Mouse (Mus musculus) neural tube, embryonic 13.5 days (tissue): ENCODE measurements at regions not wholly inside any gene's neighbourhood (a gene's known extent, or its start where the extent isn't known, plus 50 kb on each side); places are given as distances from the start of the nearest gene placed in this dataset.

Source experiments
- ATAC-seq: fragments of 200-750 bp; cut with Nextera tagmentation; 2 replicates; pipeline ENCODE4 v1.8.0; 2017; ENCODE audit warnings: low read depth, mild to moderate bottlenecking, moderate TSS enrichment, moderate library complexity
- H3K27ac ChIP-seq: fragments of 300-500 bp; sonication (generic); replicated peaks from 2 replicates; pipeline ENCODE4 v1.5.1; 2015; ENCODE audit warnings: moderate library complexity, mild to moderate bottlenecking, inconsistent platforms
- H3K27me3 ChIP-seq: fragments of 300-500 bp; sonication (generic); 2 replicates; pipeline ENCODE4 v1.6.1; 2015; ENCODE audit warnings: mild to moderate bottlenecking, inconsistent platforms
- H3K36me3 ChIP-seq: fragments of 300-500 bp; sonication (generic); 2 replicates; pipeline ENCODE4 v1.6.1; 2015; ENCODE audit warnings: mild to moderate bottlenecking, inconsistent platforms
- H3K4me1 ChIP-seq: fragments of 300-500 bp; sonication (generic); replicated peaks from 2 replicates; pipeline ENCODE4 v1.6.1; 2015; ENCODE audit warnings: inconsistent platforms
- H3K4me2 ChIP-seq: fragments of 300-500 bp; sonication (generic); 2 replicates; pipeline ENCODE4 v1.6.1; 2015; ENCODE audit warnings: inconsistent platforms, mild to moderate bottlenecking, moderate library complexity
- H3K4me3 ChIP-seq: fragments of 300-500 bp; sonication (generic); 2 replicates; pipeline ENCODE4 v1.5.1; 2015; ENCODE audit warnings: mild to moderate bottlenecking, inconsistent platforms
- H3K9ac ChIP-seq: fragments of 300-500 bp; sonication (generic); 2 replicates; pipeline ENCODE4 v1.6.1; 2015; ENCODE audit warnings: moderate library complexity, mild to moderate bottlenecking, inconsistent platforms
- H3K9me3 ChIP-seq: fragments of 300-500 bp; sonication (generic); 2 replicates; pipeline ENCODE4 v1.6.1; 2016; ENCODE audit warnings: inconsistent platforms
- WGBS: fragments of 180-500 bp; shearing (Covaris S2); methylation state at CpG from one replicate; pipeline ENCODE4 v1.1.7; 2015; 5-methylcytosine and 5-hydroxymethylcytosine counted together

DNA sequence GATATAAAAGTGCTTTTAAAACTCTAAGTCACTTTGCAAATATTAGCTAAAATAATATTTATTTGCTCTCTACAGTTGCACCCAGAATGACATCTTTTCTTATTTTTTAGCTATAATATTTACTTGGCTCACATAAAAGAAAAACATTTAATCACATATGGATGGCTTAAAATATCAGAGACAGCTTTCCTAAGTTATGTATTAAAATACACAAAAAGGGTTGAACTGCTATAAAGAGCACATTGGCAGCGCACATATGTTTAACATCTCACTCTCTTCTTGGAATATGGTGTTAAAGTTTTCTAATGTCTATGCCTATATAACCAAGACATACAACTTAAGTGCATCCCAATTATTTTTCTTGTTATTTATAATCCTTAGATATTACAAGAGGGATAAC lies 348.0 kb upstream of the Thbs1 start:
- Histone ChIP-seq H3K27ac (no peak overlapping the region), H3K9me3 (no peaks in the 10 kb centered on the region), H3K27me3 (no peaks in the 10 kb centered on the region), H3K36me3 (no peaks in the 10 kb centered on the region), H3K9ac (no peak overlapping the region), H3K4me2 (no peak overlapping the region), H3K4me1 (no peaks in the 10 kb centered on the region), H3K4me3 (no peak overlapping the region)
- no peak for ATAC-seq
- WGBS: 93% methylated on average over 1 of the region's 1 CpGs

DNA sequence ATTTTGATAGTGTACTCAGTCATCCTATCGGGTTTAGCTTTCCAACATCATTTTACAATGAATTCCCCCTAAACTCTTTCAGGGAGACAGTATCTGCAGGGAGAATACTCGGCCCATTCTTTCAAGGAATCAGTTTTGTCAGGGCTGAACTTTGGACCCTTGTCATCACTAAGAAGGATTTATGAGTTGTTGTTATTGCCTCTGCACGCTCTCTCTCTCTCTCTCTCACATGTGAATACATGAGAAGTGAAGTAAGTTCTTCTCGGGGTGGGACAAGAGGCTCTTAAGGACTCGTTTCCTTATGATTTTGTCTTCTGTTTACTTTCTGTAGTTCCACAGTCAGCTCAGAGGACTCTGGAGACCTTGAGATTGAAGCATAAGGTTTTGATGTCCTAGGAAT lies 346.1 kb upstream of the Thbs1 start:
- no peaks in the 10 kb centered on the region for H3K9me3 ChIP-seq
- no peaks in the 10 kb centered on the region for H3K36me3 ChIP-seq
- no peaks in the 10 kb centered on the region for H3K4me1 ChIP-seq
- no peak overlapping the region for H3K4me2 ChIP-seq
- H3K4me3 ChIP-seq: no peak overlapping the region
- no peak overlapping the region for H3K9ac ChIP-seq
- 79% methylated on average over 5 of the region's 5 CpGs for WGBS
- ATAC-seq: no peak
- no peak overlapping the region for H3K27ac ChIP-seq
- H3K27me3 ChIP-seq: no peaks in the 10 kb centered on the region

DNA sequence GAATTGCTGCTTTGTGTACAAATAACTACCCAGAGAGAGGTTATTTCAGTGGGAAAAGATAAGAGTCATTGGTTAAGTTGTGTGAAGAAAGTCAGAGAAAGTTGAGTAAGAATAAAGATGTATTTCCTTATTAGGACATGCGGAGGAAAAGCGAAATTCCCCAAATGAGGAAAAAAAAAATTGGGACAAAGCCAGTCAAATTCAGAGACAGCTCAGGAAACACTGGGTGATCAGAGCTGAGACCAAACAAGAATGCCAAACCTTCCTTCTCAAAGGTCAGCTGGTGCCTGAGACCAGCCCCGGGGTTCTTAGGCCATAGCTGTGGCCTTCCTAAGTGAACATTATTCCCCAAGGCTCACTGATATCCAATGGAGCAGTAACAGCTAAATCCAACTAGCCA lies 345.2 kb upstream of the Thbs1 start:
- H3K4me2 ChIP-seq: no peak overlapping the region
- H3K27me3 ChIP-seq: no peaks in the 10 kb centered on the region
- no peak overlapping the region for H3K4me3 ChIP-seq
- H3K9me3 ChIP-seq: no peaks in the 10 kb centered on the region
- H3K4me1 ChIP-seq: no peaks in the 10 kb centered on the region
- H3K36me3 ChIP-seq: no peaks in the 10 kb centered on the region
- ATAC-seq: no peak
- WGBS: 90% methylated on average over 3 of the region's 3 CpGs
- no peak overlapping the region for H3K27ac ChIP-seq
- H3K9ac ChIP-seq: no peak overlapping the region

DNA sequence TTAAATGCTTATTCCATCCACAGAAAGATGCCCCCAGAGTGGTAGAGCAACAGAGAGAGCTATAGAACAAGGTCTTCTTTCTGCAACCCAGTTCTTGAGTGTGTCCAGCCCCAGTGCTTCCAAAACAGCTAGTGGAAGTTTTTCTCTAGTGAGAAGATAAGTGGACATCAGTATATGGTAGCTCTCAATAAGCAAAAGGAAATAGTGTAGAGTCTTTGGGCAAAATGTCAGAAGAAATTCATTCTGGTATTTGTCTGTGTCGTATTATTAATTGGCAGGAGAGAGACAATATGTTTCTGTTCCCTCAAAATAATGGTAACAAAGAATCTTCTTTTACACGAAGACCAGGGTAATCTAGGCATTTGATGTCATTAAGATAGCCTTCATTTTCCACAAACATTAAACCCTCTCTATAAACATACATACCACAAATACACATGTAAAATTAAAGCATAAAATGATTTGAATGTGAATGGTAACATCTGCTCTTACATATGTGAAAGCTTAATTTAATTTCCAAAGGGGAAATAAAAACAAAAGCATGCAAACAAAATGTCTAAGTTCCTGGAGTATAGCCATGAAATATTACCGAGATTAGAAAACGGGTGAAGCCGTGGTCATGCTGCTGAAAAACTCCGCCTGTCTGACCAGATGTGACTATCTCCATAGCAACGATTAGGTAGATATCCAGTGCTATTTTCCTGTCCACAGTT lies 342.1 kb upstream of the Thbs1 start:
- Histone ChIP-seq H3K4me1 (no peaks in the 10 kb centered on the region), H3K4me3 (no peak overlapping the region), H3K27ac (no peak overlapping the region), H3K36me3 (no peaks in the 10 kb centered on the region), H3K4me2 (no peak overlapping the region), H3K9ac (no peak overlapping the region), H3K9me3 (no peaks in the 10 kb centered on the region), H3K27me3 (no peaks in the 10 kb centered on the region)
- 53% methylated on average over 7 of the region's 7 CpGs for WGBS
- ATAC-seq: no peak

DNA sequence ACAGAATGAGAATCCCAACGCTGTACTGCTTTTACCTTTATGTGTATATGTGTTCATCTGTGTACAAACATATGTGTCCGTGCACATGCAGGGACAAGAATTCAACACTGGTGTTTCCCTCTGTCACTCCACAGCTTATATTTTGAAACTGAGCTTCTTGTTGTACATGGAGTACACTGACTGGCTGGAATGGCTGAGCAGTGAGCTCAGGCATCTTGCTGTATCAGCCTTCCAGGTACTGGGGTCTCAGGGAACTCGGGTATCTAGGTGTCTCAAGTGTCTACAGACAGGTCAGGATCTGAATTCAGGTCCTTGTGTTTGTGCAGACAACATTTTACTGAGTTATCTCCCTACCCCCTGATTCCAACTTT lies 341.6 kb upstream of the Thbs1 start:
- no peaks in the 10 kb centered on the region for H3K4me1 ChIP-seq
- no peak overlapping the region for H3K4me2 ChIP-seq
- no peak for ATAC-seq
- no peak overlapping the region for H3K27ac ChIP-seq
- no peaks in the 10 kb centered on the region for H3K9me3 ChIP-seq
- H3K27me3 ChIP-seq: no peaks in the 10 kb centered on the region
- WGBS: 81% methylated on average over 3 of the region's 3 CpGs
- H3K36me3 ChIP-seq: no peaks in the 10 kb centered on the region
- H3K4me3 ChIP-seq: no peak overlapping the region
- no peak overlapping the region for H3K9ac ChIP-seq

DNA sequence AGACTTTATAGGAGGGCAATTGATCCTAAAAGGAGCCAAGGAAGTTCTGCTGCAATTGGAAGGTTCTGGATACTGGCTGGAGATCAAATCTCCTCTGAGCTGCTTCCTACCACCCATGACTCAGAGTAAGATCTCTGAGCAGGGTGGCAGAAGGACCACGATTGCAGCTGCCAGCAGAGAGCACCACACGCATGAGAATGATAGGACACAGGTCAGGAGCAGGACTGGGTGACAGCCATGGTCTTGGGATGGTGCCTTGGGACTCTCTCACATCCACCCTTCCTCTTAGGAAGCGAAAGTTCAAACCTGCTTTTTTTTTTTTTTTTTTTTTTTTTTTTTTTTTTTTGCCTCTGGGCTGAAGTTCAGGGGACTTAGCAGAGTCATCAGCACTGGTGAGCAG lies 331.4 kb upstream of the Thbs1 start:
- Histone ChIP-seq H3K9me3 (no peaks in the 10 kb centered on the region), H3K27me3 (no peaks in the 10 kb centered on the region), H3K4me2 (no peak overlapping the region), H3K4me3 (no peak overlapping the region), H3K36me3 (no peaks in the 10 kb centered on the region), H3K9ac (no peak overlapping the region), H3K27ac (no peak overlapping the region), H3K4me1 (no peaks in the 10 kb centered on the region)
- ATAC-seq: no peak
- WGBS: 88% methylated on average over 3 of the region's 3 CpGs

DNA sequence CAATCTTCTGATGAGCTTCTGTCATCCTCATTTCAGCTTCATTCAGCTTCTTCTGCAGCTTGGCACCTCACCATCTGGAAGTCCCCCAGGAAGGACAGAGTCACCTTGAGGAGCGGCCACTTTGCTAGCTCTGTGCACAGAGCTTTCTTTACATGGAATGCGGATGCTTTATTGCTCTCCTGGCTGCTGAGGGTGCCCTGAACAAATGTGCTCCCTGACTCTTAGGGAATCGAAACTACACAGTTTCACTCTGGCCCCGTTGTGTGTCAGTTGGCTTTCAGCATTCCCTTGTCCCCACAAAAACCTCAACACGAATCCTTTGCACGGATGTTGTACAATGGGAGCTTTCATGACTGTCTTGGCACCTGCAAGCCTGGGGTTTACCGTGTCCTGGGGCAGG lies 330.9 kb upstream of the Thbs1 start:
- H3K27me3 ChIP-seq: no peaks in the 10 kb centered on the region
- no peak for ATAC-seq
- no peak overlapping the region for H3K4me2 ChIP-seq
- no peak overlapping the region for H3K27ac ChIP-seq
- 82% methylated on average over 7 of the region's 7 CpGs for WGBS
- no peak overlapping the region for H3K4me3 ChIP-seq
- no peaks in the 10 kb centered on the region for H3K4me1 ChIP-seq
- H3K9me3 ChIP-seq: no peaks in the 10 kb centered on the region
- no peak overlapping the region for H3K9ac ChIP-seq
- H3K36me3 ChIP-seq: no peaks in the 10 kb centered on the region

DNA sequence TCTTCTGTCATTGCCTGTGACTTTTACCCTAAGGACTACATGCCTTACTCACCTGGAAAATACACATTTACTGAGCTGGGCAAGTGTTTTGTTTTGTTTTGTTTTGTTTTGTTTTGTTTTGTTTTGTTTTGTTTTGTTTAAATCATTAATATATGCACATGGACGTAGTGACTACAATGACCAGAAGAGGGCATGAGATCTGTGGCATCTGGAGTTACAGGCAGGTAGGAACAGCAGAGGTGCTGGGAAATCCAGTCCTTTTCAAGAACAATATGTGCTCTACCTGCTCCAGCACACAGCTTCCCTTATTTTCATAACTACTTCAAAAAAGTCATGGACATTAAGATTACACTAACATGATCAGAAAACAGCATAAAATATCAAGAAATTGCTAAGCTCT lies 324.4 kb upstream of the Thbs1 start:
- no peaks in the 10 kb centered on the region for H3K9me3 ChIP-seq
- no peaks in the 10 kb centered on the region for H3K4me1 ChIP-seq
- H3K36me3 ChIP-seq: no peaks in the 10 kb centered on the region
- H3K27ac ChIP-seq: no peak overlapping the region
- H3K27me3 ChIP-seq: no peaks in the 10 kb centered on the region
- no peak overlapping the region for H3K4me2 ChIP-seq
- H3K4me3 ChIP-seq: no peak overlapping the region
- WGBS: 64% methylated on average over 1 of the region's 1 CpGs
- H3K9ac ChIP-seq: no peak overlapping the region
- no peak for ATAC-seq

DNA sequence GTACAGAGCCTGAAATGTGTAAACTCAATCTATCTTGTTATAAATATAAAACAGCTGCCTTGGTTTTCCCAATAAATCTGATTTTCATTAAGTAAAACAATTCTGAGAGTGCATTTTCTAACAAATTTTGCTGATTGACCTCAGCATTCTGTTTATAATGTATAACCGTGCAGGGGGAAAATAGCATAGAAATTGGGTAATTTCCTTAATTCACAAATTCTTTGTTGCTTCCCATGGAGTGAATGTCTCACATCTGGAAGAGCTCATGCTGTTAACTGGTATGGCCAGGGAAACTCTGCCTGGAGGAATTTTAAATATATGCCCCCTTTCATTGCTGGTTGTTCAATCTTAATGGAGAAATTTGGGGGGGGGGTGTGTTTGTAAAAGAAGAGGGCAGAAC lies 317.4 kb upstream of the Thbs1 start:
- H3K4me3 ChIP-seq: no peak overlapping the region
- no peaks in the 10 kb centered on the region for H3K36me3 ChIP-seq
- no peaks in the 10 kb centered on the region for H3K27me3 ChIP-seq
- H3K9ac ChIP-seq: no peak overlapping the region
- no peaks in the 10 kb centered on the region for H3K9me3 ChIP-seq
- no peak overlapping the region for H3K4me2 ChIP-seq
- no peak overlapping the region for H3K27ac ChIP-seq
- WGBS: 79% methylated on average over 1 of the region's 1 CpGs
- ATAC-seq: no peak
- H3K4me1 ChIP-seq: no peaks in the 10 kb centered on the region

DNA sequence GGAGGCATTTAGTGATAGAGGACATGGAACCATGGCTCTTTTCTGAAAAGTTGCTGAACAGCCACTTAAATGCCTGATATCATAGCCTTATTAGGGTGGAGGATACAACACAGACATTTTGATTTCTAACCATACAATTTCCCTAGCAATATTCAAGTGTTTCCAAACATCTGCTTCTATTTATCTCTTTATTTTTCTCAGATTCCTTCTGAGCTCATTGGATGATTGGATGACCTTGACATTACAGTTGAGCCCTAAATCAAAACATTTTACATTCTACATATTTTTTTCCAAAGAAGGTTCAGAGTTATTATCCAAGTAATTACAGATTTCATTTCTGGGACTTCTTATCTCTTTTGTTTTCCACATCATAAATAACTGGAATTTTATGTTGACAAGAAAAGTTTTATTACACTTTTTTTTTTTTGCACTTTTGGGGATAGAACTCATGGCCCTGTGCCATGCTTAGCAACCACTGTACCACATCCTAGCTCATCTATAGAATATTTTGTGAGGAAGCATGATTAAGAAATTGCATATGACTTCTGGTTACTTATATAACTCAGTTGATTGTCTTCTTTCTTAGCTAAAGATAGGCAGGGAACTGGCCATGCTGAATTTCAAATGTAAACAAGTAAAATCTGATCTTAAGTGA lies 309.6 kb upstream of the Thbs1 start:
- no peaks in the 10 kb centered on the region for H3K36me3 ChIP-seq
- no peaks in the 10 kb centered on the region for H3K9me3 ChIP-seq
- no peak overlapping the region for H3K27ac ChIP-seq
- H3K4me3 ChIP-seq: no peak overlapping the region
- H3K4me2 ChIP-seq: no peak overlapping the region
- no peak for ATAC-seq
- no peaks in the 10 kb centered on the region for H3K27me3 ChIP-seq
- H3K9ac ChIP-seq: no peak overlapping the region
- no peaks in the 10 kb centered on the region for H3K4me1 ChIP-seq

DNA sequence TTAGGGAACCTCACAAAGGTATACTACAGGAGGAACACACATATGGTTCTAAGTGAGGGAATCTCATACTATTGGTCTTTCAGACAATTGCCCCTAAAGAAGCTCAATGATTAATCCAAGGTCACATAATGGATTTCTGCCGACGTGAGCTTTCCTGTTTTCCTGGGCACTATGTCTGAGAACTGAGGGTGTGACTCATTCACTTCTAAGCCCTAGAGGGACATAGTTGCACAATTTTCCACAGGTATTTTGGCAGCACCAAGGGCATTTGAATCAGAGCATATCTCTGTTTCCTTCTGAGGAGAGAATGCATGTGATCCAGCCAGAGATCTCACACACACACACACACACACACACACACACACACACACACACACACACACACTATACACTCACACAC lies 309.0 kb upstream of the Thbs1 start:
- H3K27ac ChIP-seq: no peak overlapping the region
- no peak overlapping the region for H3K4me2 ChIP-seq
- no peak overlapping the region for H3K9ac ChIP-seq
- no peak overlapping the region for H3K4me3 ChIP-seq
- ATAC-seq: no peak
- H3K36me3 ChIP-seq: no peaks in the 10 kb centered on the region
- H3K9me3 ChIP-seq: no peaks in the 10 kb centered on the region
- no peaks in the 10 kb centered on the region for H3K27me3 ChIP-seq
- WGBS: 84% methylated on average over 2 of the region's 2 CpGs
- H3K4me1 ChIP-seq: no peaks in the 10 kb centered on the region

DNA sequence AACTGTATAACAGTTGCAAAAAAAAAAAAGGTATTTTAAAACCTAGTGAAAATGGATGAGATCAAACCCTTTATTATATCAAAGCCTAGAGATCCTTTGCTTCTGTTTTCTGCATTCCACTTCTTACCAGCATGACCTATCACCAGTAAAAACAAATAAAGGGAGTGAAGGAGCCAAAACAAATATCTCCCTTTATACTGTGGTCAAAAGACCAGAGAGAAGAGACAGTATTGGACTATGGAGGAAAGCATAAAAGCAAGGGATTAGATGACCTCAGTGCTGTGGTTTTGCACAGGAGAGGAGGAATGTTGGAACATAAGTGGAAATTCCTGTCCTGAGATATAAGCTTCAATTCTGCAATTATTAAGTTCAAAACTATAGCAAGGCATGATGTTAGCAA lies 307.0 kb upstream of the Thbs1 start:
- H3K4me3 ChIP-seq: no peak overlapping the region
- ATAC-seq: no peak
- no peaks in the 10 kb centered on the region for H3K27me3 ChIP-seq

DNA sequence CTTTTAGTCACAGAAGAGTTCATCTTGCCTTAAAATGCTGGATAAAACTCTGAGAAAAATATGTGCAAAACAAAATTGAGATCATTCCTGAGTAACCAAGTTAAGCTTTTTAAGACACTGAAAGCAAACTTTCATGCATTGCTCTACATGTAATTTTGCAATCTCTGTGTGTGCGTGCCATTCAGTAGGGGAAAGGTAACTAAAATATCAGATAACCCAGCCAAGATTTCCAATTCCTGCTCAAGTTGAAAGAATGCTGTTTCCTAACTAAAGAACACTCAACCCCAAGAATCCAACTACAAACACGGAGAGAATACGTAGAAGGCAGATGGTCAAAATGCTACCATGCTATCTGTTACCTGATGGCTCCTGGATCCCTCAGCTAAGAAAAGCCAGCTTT lies 304.6 kb upstream of the Thbs1 start:
- Histone ChIP-seq H3K9ac (no peak overlapping the region), H3K4me1 (no peaks in the 10 kb centered on the region), H3K27me3 (no peaks in the 10 kb centered on the region), H3K4me2 (no peak overlapping the region), H3K4me3 (no peak overlapping the region), H3K36me3 (no peaks in the 10 kb centered on the region), H3K9me3 (no peaks in the 10 kb centered on the region), H3K27ac (no peak overlapping the region)
- ATAC-seq: no peak
- WGBS: 93% methylated on average over 3 of the region's 3 CpGs

More for the DNA sequence above, 307.0 kb upstream of the Thbs1 start:
- H3K27ac ChIP-seq: no peak overlapping the region
- no peak overlapping the region for H3K9ac ChIP-seq
- H3K9me3 ChIP-seq: no peaks in the 10 kb centered on the region
- H3K4me1 ChIP-seq: no peaks in the 10 kb centered on the region
- H3K36me3 ChIP-seq: no peaks in the 10 kb centered on the region
- no peak overlapping the region for H3K4me2 ChIP-seq
